Mouse (Mus musculus) cerebellum, adult 2 months (tissue): ENCODE measurements at regions not wholly inside any gene's neighbourhood (a gene's known extent, or its start where the extent isn't known, plus 50 kb on each side); places are given as distances from the start of the nearest gene placed in this dataset.

ENCODE experiments used
- CTCF ChIP-seq: fragments of 200-500 bp; IDR thresholded peaks from 2 replicates; pipeline ENCODE4 v1.5.1; 2011; ENCODE audit warnings: low read depth, mild to moderate bottlenecking, control low read depth, low read length, moderate library complexity, borderline replicate concordance; ENCODE audit not compliant: insufficient read depth
- POLR2A ChIP-seq: fragments of 200-500 bp; IDR thresholded peaks from 2 replicates; pipeline ENCODE4 v1.6.1; 2011; ENCODE audit warnings: low read length, control low read depth, borderline replicate concordance; ENCODE audit not compliant: insufficient read depth

DNA sequence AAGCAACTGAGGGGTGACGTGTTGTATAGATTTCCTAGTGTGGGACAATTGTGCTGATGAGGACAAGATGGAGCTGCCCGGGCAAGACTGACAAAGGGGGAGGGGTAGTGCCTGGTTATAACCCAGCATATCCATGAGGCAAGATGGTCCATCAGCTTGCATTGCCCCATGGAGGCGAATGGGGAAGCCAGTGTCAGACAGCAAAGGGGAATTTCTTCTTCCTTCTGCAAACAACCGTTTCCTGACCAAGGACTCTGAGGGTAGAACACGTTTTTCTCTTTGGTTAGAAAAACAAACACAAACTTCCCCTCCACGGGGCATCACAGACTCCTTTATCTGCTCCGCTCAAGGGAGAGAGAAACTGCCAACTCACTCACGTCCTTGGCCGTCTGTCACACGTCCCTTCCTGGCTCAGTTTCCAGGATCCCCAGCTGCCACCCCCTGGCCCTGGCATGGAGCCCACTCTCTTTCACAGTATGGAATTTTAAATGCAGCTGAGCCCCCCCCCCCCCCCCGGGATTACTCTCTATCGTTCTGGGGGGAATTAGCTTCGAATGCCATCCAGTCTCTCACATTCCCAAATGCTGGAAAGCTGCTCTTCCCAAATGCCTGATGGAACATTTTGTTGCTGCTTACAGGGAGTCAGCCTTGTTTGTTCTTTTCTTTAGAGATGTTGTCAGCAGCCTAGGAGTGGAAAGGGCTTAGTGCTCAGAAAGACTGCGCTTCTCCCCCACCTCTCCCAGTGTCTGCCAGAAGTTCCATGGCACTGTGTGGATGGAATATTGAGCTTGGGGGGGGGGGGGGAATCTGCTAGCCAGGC, 69.3 kb downstream of the Tex35 start:
- no peak for TF ChIP-seq CTCF
- no peak for TF ChIP-seq POLR2A
